Mouse (Mus musculus): ENCODE measurements around the gene Ttyh1. TPM values are rescaled to one million over a fixed set of nuclear protein-coding genes. Genes with fewer than 3 reads are reported as not detected.

Gene Ttyh1
- polyA plus RNA-seq, 1 experiment from 2014 or later: 87.3 TPM

- Histone ChIP-seq H3K4me3 (ENCODE audit: low read depth, low read length) (no peak overlapping the region; the same call in 1 of the 2 replicates), H3K27me3 (ENCODE audit: control insufficient read depth, insufficient read depth, low read length) (no peaks in the 10 kb centered on the region; the same call in 1 of the 2 replicates), H3K9me3 (ENCODE audit: control insufficient read depth, low read length) (no peaks in the 10 kb centered on the region), H3K4me1 (replicated peaks; ENCODE audit: control insufficient read depth, insufficient read depth, low read length) (peaks cover 37% of the 10 kb centered on the region), H3K36me3 (ENCODE audit: control insufficient read depth, insufficient read depth, low read length) (peaks cover 6% of the 10 kb centered on the region; the same call in 1 of the 2 replicates), H3K4me2 (ENCODE audit: low read depth, low read length, severe bottlenecking) (peak overlapping the region; percentile 32; the same call in 1 of the 2 replicates), H3K27ac (ENCODE audit: low read depth, low read length) (peak overlapping the region; percentile 94), H3K9ac (ENCODE audit: low read length) (peak overlapping the region; percentile 13)
- ATAC-seq (replicated peaks; ENCODE audit: low FRiP score) (no peak), DNase-seq (ENCODE audit: low spot score) (peak; percentile 55)
- WGBS: 22% methylated on average over 9 of the region's 9 CpGs
Measured at GRCm38 (mm10) chr7:4125306-4125705, 6.1 kb downstream of the Ttyh1 start.

- Histone ChIP-seq H3K4me3 (ENCODE audit: low read depth, low read length) (no peak overlapping the region), H3K4me1 (replicated peaks; ENCODE audit: control insufficient read depth, insufficient read depth, low read length) (peaks cover 23% of the 10 kb centered on the region), H3K9ac (ENCODE audit: low read length) (no peak overlapping the region), H3K4me2 (ENCODE audit: low read depth, low read length, severe bottlenecking) (no peak overlapping the region), H3K27ac (ENCODE audit: low read depth, low read length) (no peak overlapping the region), H3K9me3 (ENCODE audit: control insufficient read depth, low read length) (no peaks in the 10 kb centered on the region), H3K36me3 (ENCODE audit: control insufficient read depth, insufficient read depth, low read length) (peaks cover 8% of the 10 kb centered on the region; the same call in 1 of the 2 replicates), H3K27me3 (ENCODE audit: control insufficient read depth, insufficient read depth, low read length) (no peaks in the 10 kb centered on the region; the same call in 1 of the 2 replicates)
- ATAC-seq (replicated peaks; ENCODE audit: low FRiP score): no peak
- no peak for DNase-seq (ENCODE audit: low spot score)
- 91% methylated on average over 11 of the region's 11 CpGs for WGBS
Measured at GRCm38 (mm10) chr7:4126992-4127785, 8.0 kb downstream of the Ttyh1 start.

GRCm38 (mm10) chr7:4127894-4128293 lies 8.7 kb downstream of the Ttyh1 start:
- DNase-seq (ENCODE audit: low spot score): peak; percentile 47
- H3K9me3 ChIP-seq (ENCODE audit: control insufficient read depth, low read length): no peaks in the 10 kb centered on the region
- no peak overlapping the region for H3K4me2 ChIP-seq (ENCODE audit: low read depth, low read length, severe bottlenecking)
- no peak for ATAC-seq (replicated peaks; ENCODE audit: low FRiP score)
- peaks cover 16% of the 10 kb centered on the region for H3K4me1 ChIP-seq (replicated peaks; ENCODE audit: control insufficient read depth, insufficient read depth, low read length)
- WGBS: 90% methylated on average over 4 of the region's 4 CpGs
- H3K27me3 ChIP-seq (ENCODE audit: control insufficient read depth, insufficient read depth, low read length): no peaks in the 10 kb centered on the region; the same call in 1 of the 2 replicates
- no peak overlapping the region for H3K4me3 ChIP-seq (ENCODE audit: low read depth, low read length)
- no peak overlapping the region for H3K9ac ChIP-seq (ENCODE audit: low read length)
- H3K27ac ChIP-seq (ENCODE audit: low read depth, low read length): no peak overlapping the region
- H3K36me3 ChIP-seq (ENCODE audit: control insufficient read depth, insufficient read depth, low read length): peaks cover 10% of the 10 kb centered on the region; the same call in 1 of the 2 replicates

GRCm38 (mm10) chr7:4128860-4129259 lies 9.7 kb downstream of the Ttyh1 start:
- Histone ChIP-seq H3K4me1 (replicated peaks; ENCODE audit: control insufficient read depth, insufficient read depth, low read length) (peaks cover 11% of the 10 kb centered on the region), H3K4me2 (ENCODE audit: low read depth, low read length, severe bottlenecking) (no peak overlapping the region), H3K9ac (ENCODE audit: low read length) (peak overlapping the region; percentile 8; the same call in 1 of the 2 replicates), H3K27me3 (ENCODE audit: control insufficient read depth, insufficient read depth, low read length) (no peaks in the 10 kb centered on the region; the same call in 1 of the 2 replicates), H3K4me3 (ENCODE audit: low read depth, low read length) (no peak overlapping the region), H3K36me3 (ENCODE audit: control insufficient read depth, insufficient read depth, low read length) (peaks cover 10% of the 10 kb centered on the region; the same call in 1 of the 2 replicates), H3K27ac (ENCODE audit: low read depth, low read length) (no peak overlapping the region), H3K9me3 (ENCODE audit: control insufficient read depth, low read length) (no peaks in the 10 kb centered on the region)
- DNase-seq (ENCODE audit: low spot score) (no peak), ATAC-seq (replicated peaks; ENCODE audit: low FRiP score) (no peak)
- 68% methylated on average over 6 of the region's 6 CpGs for WGBS

GRCm38 (mm10) chr7:4130686-4131452 lies 11.7 kb downstream of the Ttyh1 start:
- Histone ChIP-seq H3K4me2 (ENCODE audit: low read depth, low read length, severe bottlenecking) (no peak overlapping the region), H3K27ac (ENCODE audit: low read depth, low read length) (peak overlapping the region; percentile 41), H3K27me3 (ENCODE audit: control insufficient read depth, insufficient read depth, low read length) (no peaks in the 10 kb centered on the region), H3K9ac (ENCODE audit: low read length) (no peak overlapping the region), H3K4me3 (ENCODE audit: low read depth, low read length) (no peak overlapping the region), H3K9me3 (ENCODE audit: control insufficient read depth, low read length) (no peaks in the 10 kb centered on the region), H3K36me3 (ENCODE audit: control insufficient read depth, insufficient read depth, low read length) (peaks cover 9% of the 10 kb centered on the region; the same call in 1 of the 2 replicates), H3K4me1 (replicated peaks; ENCODE audit: control insufficient read depth, insufficient read depth, low read length) (peaks cover 1% of the 10 kb centered on the region; the same call in 1 of the 2 replicates)
- DNase-seq (ENCODE audit: low spot score) (peak; percentile 89), ATAC-seq (replicated peaks; ENCODE audit: low FRiP score) (peak; percentile 80)
- WGBS: 46% methylated on average over 13 of the region's 13 CpGs

- no peaks in the 10 kb centered on the region for H3K9me3 ChIP-seq (ENCODE audit: control insufficient read depth, low read length)
- no peak overlapping the region for H3K9ac ChIP-seq (ENCODE audit: low read length)
- peaks cover 8% of the 10 kb centered on the region; the same call in 1 of the 2 replicates for H3K36me3 ChIP-seq (ENCODE audit: control insufficient read depth, insufficient read depth, low read length)
- H3K27ac ChIP-seq (ENCODE audit: low read depth, low read length): no peak overlapping the region
- no peak overlapping the region for H3K4me2 ChIP-seq (ENCODE audit: low read depth, low read length, severe bottlenecking)
- no peak for ATAC-seq (replicated peaks; ENCODE audit: low FRiP score)
- no peak for DNase-seq (ENCODE audit: low spot score)
- H3K4me3 ChIP-seq (ENCODE audit: low read depth, low read length): no peak overlapping the region
- 87% methylated on average over 8 of the region's 8 CpGs for WGBS
- H3K4me1 ChIP-seq (replicated peaks; ENCODE audit: control insufficient read depth, insufficient read depth, low read length): 0 out of 2 replicates have a peak, but pooled peaks cover 1% of the 10 kb centered on the region
- no peaks in the 10 kb centered on the region for H3K27me3 ChIP-seq (ENCODE audit: control insufficient read depth, insufficient read depth, low read length)
Measured at GRCm38 (mm10) chr7:4131964-4132363, 12.8 kb downstream of the Ttyh1 start.

GRCm38 (mm10) chr7:4132581-4132980 lies 13.4 kb downstream of the Ttyh1 start:
- Histone ChIP-seq H3K27ac (ENCODE audit: low read depth, low read length) (no peak overlapping the region), H3K4me1 (replicated peaks; ENCODE audit: control insufficient read depth, insufficient read depth, low read length) (0 out of 2 replicates have a peak, but pooled peaks cover 1% of the 10 kb centered on the region), H3K9ac (ENCODE audit: low read length) (no peak overlapping the region), H3K36me3 (ENCODE audit: control insufficient read depth, insufficient read depth, low read length) (peaks cover 8% of the 10 kb centered on the region; the same call in 1 of the 2 replicates), H3K27me3 (ENCODE audit: control insufficient read depth, insufficient read depth, low read length) (no peaks in the 10 kb centered on the region), H3K9me3 (ENCODE audit: control insufficient read depth, low read length) (no peaks in the 10 kb centered on the region), H3K4me3 (ENCODE audit: low read depth, low read length) (no peak overlapping the region), H3K4me2 (ENCODE audit: low read depth, low read length, severe bottlenecking) (no peak overlapping the region)
- 89% methylated on average over 3 of the region's 3 CpGs for WGBS
- ATAC-seq (replicated peaks; ENCODE audit: low FRiP score) (no peak), DNase-seq (ENCODE audit: low spot score) (no peak)

GRCm38 (mm10) chr7:4132998-4133397 lies 13.8 kb downstream of the Ttyh1 start:
- Histone ChIP-seq H3K9me3 (ENCODE audit: control insufficient read depth, low read length) (no peaks in the 10 kb centered on the region), H3K36me3 (ENCODE audit: control insufficient read depth, insufficient read depth, low read length) (peaks cover 7% of the 10 kb centered on the region; the same call in 1 of the 2 replicates), H3K4me2 (ENCODE audit: low read depth, low read length, severe bottlenecking) (no peak overlapping the region), H3K4me3 (ENCODE audit: low read depth, low read length) (no peak overlapping the region), H3K9ac (ENCODE audit: low read length) (no peak overlapping the region), H3K27me3 (ENCODE audit: control insufficient read depth, insufficient read depth, low read length) (no peaks in the 10 kb centered on the region), H3K4me1 (replicated peaks; ENCODE audit: control insufficient read depth, insufficient read depth, low read length) (peaks cover 1% of the 10 kb centered on the region; the same call in 1 of the 2 replicates), H3K27ac (ENCODE audit: low read depth, low read length) (no peak overlapping the region)
- ATAC-seq (replicated peaks; ENCODE audit: low FRiP score) (no peak), DNase-seq (ENCODE audit: low spot score) (no peak)
- 82% methylated on average over 7 of the region's 7 CpGs for WGBS
